Mouse (Mus musculus) embryo, embryonic 10 days (tissue): Measurements from ENCODE around the gene Neurl1a.

ENCODE experiments used
- DNase-seq: peaks from one replicate; pipeline ENCODE4 v3.0.0-alpha.2; 2015; ENCODE audit warnings: low spot score

The Neurl1a gene

GRCm38 (mm10) chr19:47168223-47168622, 10.4 kb upstream of the Neurl1a start:
- DNase-seq = peak; percentile 90

DNA sequence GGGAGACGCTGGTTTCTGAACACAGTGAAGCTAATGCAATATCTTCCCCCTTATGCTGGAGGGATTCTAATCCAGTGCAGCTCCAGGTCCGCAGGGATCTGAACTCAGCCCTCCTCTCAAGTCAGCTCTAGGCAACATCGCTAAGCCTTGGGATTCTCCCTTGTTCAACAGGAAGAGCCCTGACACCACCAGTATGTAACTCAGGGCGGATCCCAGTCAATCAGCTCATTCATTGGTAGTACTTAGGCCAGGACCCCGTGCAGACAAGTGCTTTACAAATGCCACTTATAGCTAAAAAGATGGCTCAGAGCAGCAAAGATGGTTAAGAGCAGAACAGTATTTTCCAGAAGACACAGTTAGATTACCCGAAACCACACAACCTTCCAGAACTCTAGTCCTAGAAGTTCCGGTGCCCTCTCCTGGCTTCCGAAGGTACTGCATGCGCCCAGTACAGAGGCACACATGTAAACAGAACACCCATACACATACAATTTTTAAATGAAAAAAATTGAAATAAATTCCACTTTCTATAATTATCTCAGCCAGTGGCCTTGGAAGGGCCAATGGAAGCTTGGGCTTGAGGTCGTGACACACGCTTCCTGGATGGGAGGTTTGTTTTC, 9.7 kb upstream of the Neurl1a start:
- DNase-seq = peak; percentile 89

DNA sequence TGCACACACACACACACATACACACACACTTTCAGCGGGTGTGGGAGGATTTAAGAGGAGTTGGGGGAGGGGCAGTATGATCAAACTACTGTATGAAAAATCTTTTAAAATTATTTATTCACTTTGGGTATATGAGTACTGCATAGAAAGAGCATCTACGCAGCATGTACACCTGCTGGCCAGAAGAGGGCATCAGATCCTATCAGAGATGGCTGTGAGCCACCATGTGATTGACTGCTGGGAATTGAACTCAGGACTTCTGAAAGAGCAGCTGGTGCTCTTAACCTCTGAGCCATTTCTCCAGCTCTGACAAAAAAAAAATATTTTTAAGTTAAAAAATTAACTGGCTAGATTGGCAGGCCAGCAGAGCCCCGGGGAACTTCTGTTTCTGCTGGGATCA, 4.1 kb upstream of the Neurl1a start:
- DNase-seq = peak; percentile 54

DNA sequence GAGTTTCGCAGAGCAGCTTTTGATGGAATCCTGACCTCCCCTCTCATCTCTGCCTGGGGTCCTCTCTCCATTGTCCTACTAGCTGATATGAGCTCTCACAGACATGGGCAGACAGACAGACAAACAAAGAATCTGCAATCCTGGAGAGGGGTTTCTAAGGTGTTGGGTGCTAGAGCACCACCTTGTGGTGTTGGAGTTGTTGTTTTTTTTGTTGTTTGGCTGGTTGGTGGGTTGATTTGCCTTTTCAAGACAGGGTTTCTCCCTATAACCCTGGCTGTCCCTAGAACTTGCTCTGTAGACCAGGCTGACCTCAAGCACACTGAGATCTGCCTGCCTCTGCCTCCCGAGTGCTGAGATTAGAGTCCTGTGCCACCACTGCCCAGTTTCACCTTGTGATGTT, 3.1 kb upstream of the Neurl1a start:
- no peak for DNase-seq

DNA sequence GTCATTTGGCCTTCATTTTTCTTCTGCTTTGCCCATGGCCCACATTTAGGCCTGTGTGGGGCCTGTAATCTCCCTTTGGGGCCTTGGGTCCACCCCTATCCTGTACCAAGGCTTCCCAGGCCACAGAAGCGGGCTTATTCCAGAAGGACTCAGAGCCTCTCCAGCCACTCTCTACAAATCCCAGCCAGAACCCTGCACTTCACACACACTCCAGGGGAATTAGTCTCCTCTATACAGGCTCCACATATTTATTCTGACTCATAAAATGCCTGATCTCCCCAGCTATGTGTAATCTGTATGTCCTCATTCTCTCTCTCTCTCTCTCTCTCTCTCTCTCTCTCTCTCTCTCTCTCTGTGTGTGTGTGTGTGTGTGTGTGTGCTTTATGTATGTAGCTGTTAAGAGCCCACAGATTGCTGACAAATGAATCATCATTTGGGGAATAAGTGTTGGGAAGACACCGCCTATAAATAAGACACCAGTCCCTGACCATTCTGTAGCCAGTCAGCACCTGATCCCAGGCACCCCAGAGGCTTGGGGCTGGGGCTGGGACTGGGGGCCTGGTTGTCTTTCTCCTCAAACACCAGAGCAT, 1.6 kb upstream of the Neurl1a start:
- no peak for DNase-seq

DNA sequence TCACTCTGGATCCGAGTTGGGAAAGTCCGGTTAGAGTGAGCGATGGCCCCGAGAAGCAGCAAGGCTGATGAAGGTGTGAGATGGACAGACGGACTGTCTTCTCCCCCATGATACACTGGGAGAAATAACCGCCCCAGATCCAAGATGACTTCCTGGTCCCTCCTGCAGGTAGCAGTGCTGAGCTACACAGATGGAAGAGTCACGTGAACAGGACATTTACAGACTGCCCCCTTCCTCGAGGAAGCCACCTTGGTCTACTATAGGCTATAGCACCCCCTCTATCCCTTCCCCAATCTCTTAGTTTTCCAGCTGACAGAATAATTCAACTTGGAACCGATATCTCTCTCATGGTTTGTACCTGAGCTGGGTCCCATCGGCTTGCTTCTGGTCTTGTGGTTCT, 619 bp upstream of the Neurl1a start:
- DNase-seq = peak; percentile 72

- DNase-seq = no peak
Observed at GRCm38 (mm10) chr19:47179272-47179809, 721 bp downstream of the Neurl1a start.

- DNase-seq = no peak
Observed at GRCm38 (mm10) chr19:47180011-47180410, 1.4 kb downstream of the Neurl1a start.

DNA sequence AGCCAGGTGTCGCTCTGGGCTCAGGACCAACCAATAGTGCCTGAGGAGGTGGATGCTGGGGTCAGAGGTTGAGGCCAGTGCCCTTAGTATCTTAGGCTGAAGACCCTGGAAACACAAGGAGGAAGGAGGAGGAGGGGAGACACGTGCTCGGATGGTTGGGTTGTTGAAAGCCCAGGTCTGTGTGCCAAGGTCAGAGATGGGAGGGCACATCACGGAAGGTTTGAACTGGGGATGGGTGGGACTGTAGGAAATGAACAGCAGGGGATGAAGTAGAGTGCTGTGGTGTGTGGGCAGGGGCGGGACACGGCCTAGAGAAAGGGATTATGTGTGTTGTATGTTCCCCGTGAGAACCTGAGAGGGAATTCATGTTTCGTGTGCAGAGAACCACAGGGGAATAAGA, 5.6 kb downstream of the Neurl1a start:
- DNase-seq = no peak

GRCm38 (mm10) chr19:47184736-47185135, 6.1 kb downstream of the Neurl1a start:
- no peak for DNase-seq

- no peak for DNase-seq
Observed at GRCm38 (mm10) chr19:47186514-47187275, 8.1 kb downstream of the Neurl1a start.

DNA sequence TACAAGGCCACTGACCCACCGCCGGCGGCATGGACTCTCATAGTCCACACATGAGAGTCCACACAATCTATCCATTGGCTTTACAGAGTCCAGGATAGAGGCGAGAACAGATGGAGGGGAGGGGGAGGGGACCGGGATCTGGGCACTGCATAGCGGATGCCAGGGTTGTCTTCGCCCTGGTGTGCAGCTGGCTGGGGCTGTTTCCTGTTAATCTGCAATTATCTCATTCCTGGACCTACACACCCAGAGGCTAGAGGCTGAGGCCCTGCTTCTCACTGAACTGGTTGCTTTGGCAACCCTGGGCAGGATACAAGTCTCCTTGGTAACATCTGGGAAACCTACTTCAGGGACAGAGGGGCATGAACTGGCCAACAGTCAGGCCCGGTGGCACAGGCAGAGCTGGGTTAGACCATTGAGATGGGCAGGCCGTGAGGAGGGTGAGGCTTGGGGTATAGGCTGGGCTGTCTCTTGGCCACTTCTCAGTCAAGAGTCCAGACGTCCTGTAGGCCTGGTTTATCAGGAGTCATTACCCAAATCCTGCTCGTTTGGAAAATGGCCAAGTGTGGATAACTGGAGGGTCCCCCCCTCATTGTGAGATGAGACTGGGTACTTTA, 10.0 kb downstream of the Neurl1a start:
- DNase-seq = no peak

DNA sequence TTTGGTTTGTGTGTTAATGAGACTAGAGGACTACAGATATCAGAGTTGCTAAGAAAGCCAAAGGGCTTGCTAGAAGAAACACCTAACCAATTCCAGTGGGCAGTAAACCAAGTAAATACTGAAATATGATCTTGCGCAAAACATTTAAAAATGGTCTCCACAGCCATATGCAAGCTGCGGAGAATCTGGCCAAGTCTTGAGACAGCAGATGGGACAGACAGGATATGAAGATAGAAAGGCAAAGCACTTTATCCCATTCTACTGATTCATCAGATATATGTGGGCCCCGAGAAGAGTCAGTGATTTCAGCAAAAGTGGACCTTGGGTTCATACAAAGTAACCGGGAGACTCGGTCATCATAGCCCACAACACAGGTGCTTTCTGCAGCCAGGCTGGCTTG, 13.5 kb downstream of the Neurl1a start:
- no peak for DNase-seq

GRCm38 (mm10) chr19:47198671-47199350, 20.2 kb downstream of the Neurl1a start:
- no peak for DNase-seq

- DNase-seq = no peak
Observed at GRCm38 (mm10) chr19:47201972-47202371, 23.4 kb downstream of the Neurl1a start.

- DNase-seq = no peak
Observed at GRCm38 (mm10) chr19:47202429-47202828, 23.8 kb downstream of the Neurl1a start.

GRCm38 (mm10) chr19:47203042-47203441, 24.4 kb downstream of the Neurl1a start:
- DNase-seq = no peak

GRCm38 (mm10) chr19:47204653-47205052, 26.0 kb downstream of the Neurl1a start:
- DNase-seq = no peak

DNA sequence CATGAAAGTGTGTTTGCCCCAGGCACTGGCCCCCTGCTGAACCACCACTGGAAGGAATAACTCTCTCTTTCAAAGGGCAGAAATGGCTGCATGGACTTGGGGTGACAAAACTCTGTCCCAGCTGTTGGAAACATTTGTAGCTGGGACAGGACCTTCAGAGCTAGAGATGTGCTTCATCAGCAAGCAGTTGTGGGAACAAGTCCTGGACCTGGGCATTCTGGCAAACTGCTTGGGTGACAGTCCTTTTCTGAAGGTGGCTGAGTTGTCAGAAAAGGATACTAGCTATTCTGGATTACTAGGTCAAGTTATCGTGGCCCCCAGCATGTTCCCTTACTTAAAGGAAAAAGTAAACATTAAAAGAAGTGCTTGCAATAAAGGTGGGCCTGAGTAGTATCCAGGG, 27.5 kb downstream of the Neurl1a start:
- DNase-seq = no peak

- no peak for DNase-seq
Observed at GRCm38 (mm10) chr19:47210432-47210831, 31.8 kb downstream of the Neurl1a start.

DNA sequence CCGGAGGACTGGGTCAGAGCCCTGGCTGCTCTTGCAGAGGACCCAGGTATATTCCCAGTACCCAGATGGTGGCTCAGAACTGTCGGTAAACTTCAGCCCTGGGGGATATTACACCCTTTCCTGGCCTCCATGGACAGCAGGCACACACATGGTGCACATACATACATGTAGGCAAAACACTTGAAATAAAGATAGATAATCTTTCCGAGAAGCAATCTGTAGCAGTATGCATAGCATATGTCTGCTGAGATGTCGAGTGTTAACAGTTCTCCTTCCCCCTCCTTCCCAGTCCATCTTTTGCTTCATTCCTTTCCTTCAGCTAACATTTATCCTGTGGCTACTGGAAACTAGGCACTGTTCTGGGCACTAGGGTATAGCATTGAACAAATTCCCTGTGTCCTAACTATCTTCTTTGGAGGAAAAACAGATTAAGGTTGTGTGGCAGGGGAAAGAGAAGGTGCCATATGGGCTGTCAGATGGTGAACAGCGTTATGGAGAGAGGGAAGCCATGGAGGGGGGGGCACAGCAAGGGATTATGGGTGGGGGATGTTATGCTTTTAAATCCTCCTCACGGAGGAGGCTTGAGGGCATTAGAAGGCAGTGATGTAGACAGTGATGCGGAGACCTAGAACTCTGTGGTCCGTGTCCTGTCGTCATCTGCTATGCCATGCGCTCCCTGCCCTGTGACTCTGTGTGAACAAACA, 33.1 kb downstream of the Neurl1a start:
- DNase-seq = no peak
